Mouse (Mus musculus) intestine, postnatal 0 days (tissue): ENCODE measurements around the gene Serpinb9. TPM values are rescaled to one million over a fixed set of nuclear protein-coding genes. Genes with fewer than 3 reads are reported as not detected.
A peak's percentile ranks its signal among the peaks of the same experiment; 100 is the strongest.
"Not testable (repeated sequence)": the region's sequence is repeated elsewhere in the genome, so short reads cannot be mapped to it uniquely, and the experiment has no call there.

Source experiments
- ATAC-seq: fragments of 200-750 bp; cut with Nextera tagmentation; 2 replicates; pipeline ENCODE4 v1.8.0; 2017; ENCODE audit warnings: mild to moderate bottlenecking, moderate TSS enrichment, moderate library complexity
- H3K27ac ChIP-seq: fragments of 300-500 bp; sonication (generic); 2 replicates; pipeline ENCODE4 v1.5.1; 2014; ENCODE audit warnings: mild to moderate bottlenecking, low read depth, low read length, moderate library complexity
- H3K27me3 ChIP-seq: fragments of 300-500 bp; sonication (generic); replicated peaks from 2 replicates; pipeline ENCODE4 v1.6.1; 2014; ENCODE audit warnings: low read length, mixed read lengths; ENCODE audit not compliant: control insufficient read depth, insufficient read depth
- H3K36me3 ChIP-seq: fragments of 300-500 bp; sonication (generic); 2 replicates; pipeline ENCODE4 v1.6.1; 2014; ENCODE audit warnings: mild to moderate bottlenecking, moderate library complexity; ENCODE audit not compliant: control insufficient read depth, insufficient read depth
- H3K4me1 ChIP-seq: fragments of 300-500 bp; sonication (generic); replicated peaks from 2 replicates; pipeline ENCODE4 v1.6.1; 2014; ENCODE audit warnings: antibody characterized with exemption, low read length, mixed read lengths; ENCODE audit not compliant: control insufficient read depth, insufficient read depth
- H3K4me2 ChIP-seq: fragments of 300-500 bp; sonication (generic); replicated peaks from 2 replicates; pipeline ENCODE4 v1.6.1; 2014; ENCODE audit warnings: low read depth, mild to moderate bottlenecking, moderate library complexity
- H3K4me3 ChIP-seq: fragments of 300-500 bp; sonication (generic); 2 replicates; pipeline ENCODE4 v1.5.1; 2014; ENCODE audit warnings: low read depth, low read length
- H3K9ac ChIP-seq: fragments of 300-500 bp; sonication (generic); 2 replicates; pipeline ENCODE4 v1.6.1; 2014; ENCODE audit warnings: mild to moderate bottlenecking, low read depth, low read length
- H3K9me3 ChIP-seq: fragments of 300-500 bp; sonication (generic); 2 replicates; pipeline ENCODE4 v1.6.1; 2016; ENCODE audit warnings: mixed run types; ENCODE audit not compliant: control insufficient read depth
- CTCF ChIP-seq: sonication (generic); IDR thresholded peaks from 2 replicates; pipeline ENCODE4 v1.5.1; 2016; ENCODE audit warnings: low read depth, mild to moderate bottlenecking, control low read depth, antibody characterized with exemption, moderate library complexity
- WGBS: fragments of 180-500 bp; shearing (Covaris S2); extraction: QIAGEN DNeasy Blood & Tissue Kit; methylation state at CpG from one replicate; pipeline ENCODE4 v1.1.7; 2014; 5-methylcytosine and 5-hydroxymethylcytosine counted together
- polyA plus RNA-seq: library from polyadenylated mRNA; unstranded; fragments of >200 nt; fragmentation: Nextera tagmentation; extraction: Ambion mirVana; gene quantifications from 2 replicates; pipeline ENCODE4 v1.2.1, GENCODE M21; 2015

Gene Serpinb9
- 9.5 and 10.0 TPM in 2 replicates for polyA plus RNA-seq

- 85% methylated on average over 3 of the region's 3 CpGs for WGBS
Measured at GRCm38 (mm10) chr13:33002950-33003349, at the start of gene Serpinb9. Gene Serpinb9, plus strand, starts transcription at chr13:33003250.

GRCm38 (mm10) chr13:32956537-32956936 lies 46.5 kb upstream of the Serpinb9 start:
- no peaks in the 10 kb centered on the region for H3K4me1 ChIP-seq
- no peak overlapping the region for H3K4me2 ChIP-seq
- H3K9me3 ChIP-seq, result no peaks in the 10 kb centered on the region
- 43% methylated on average over 4 of the region's 4 CpGs for WGBS
- no peak overlapping the region for H3K9ac ChIP-seq
- no peak overlapping the region for H3K27ac ChIP-seq
- ATAC-seq, result no peak
- no peaks in the 10 kb centered on the region for H3K36me3 ChIP-seq
- no peaks in the 10 kb centered on the region for H3K27me3 ChIP-seq
- no peak overlapping the region for H3K4me3 ChIP-seq
- TF ChIP-seq CTCF, result no peak

More at GRCm38 (mm10) chr13:33002950-33003349, at the start of gene Serpinb9:
- Histone ChIP-seq H3K4me3 (peak within 1 kb of the TSS; percentile 44), H3K27me3 (no peaks in the 10 kb centered on the region), H3K9ac (peak within 1 kb of the TSS; percentile 55; the same call in 1 of the 2 replicates), H3K4me2 (peak within 1 kb of the TSS; percentile 70), H3K27ac (peak within 1 kb of the TSS; percentile 81), H3K9me3 (no peaks in the 10 kb centered on the region), H3K36me3 (no peaks in the 10 kb centered on the region), H3K4me1 (no peaks in the 10 kb centered on the region; the same call in 1 of the 2 replicates)
- no peak for ATAC-seq
- no peak for TF ChIP-seq CTCF

- ATAC-seq, result no peak
- H3K27ac ChIP-seq, result no peak overlapping the region
- no peak overlapping the region for H3K4me2 ChIP-seq
- no peaks in the 10 kb centered on the region for H3K9me3 ChIP-seq
- no peak overlapping the region for H3K9ac ChIP-seq
- H3K36me3 ChIP-seq, result no peaks in the 10 kb centered on the region
- TF ChIP-seq CTCF, result no peak
- no peak overlapping the region for H3K4me3 ChIP-seq
- H3K4me1 ChIP-seq, result no peaks in the 10 kb centered on the region
- no peaks in the 10 kb centered on the region for H3K27me3 ChIP-seq
- WGBS, result 55% methylated on average over 4 of the region's 4 CpGs
Measured at GRCm38 (mm10) chr13:32957917-32958316, 45.1 kb upstream of the Serpinb9 start.

GRCm38 (mm10) chr13:32958521-32958920 lies 44.5 kb upstream of the Serpinb9 start:
- not testable (repeated sequence) for H3K9me3 ChIP-seq, H3K4me1 ChIP-seq, H3K27ac ChIP-seq, H3K4me2 ChIP-seq, H3K36me3 ChIP-seq, H3K27me3 ChIP-seq, H3K9ac ChIP-seq, H3K4me3 ChIP-seq, ATAC-seq
- 80% methylated on average over 7 of the region's 7 CpGs for WGBS

GRCm38 (mm10) chr13:32963990-32964753 lies 38.9 kb upstream of the Serpinb9 start:
- H3K27ac ChIP-seq, result no peak overlapping the region

GRCm38 (mm10) chr13:32964989-32965811 lies 37.9 kb upstream of the Serpinb9 start, which contains the start of gene Serpinb6b:
Gene Serpinb6b, plus strand, starts transcription at chr13:32965209.
- TF ChIP-seq CTCF, result peak; percentile 68
- no peaks in the 10 kb centered on the region for H3K9me3 ChIP-seq
- no peak within 1 kb of the TSS for H3K9ac ChIP-seq
- no peaks in the 10 kb centered on the region for H3K36me3 ChIP-seq
- no peak within 1 kb of the TSS for H3K27ac ChIP-seq
- peak within 1 kb of the TSS; percentile 61 for H3K4me2 ChIP-seq
- H3K4me1 ChIP-seq, result peaks cover 4% of the 10 kb centered on the region
- peak; percentile 44; the same call in 1 of the 2 replicates for ATAC-seq
- peak within 1 kb of the TSS; percentile 17 for H3K4me3 ChIP-seq
- 41% methylated on average over 16 of the region's 16 CpGs for WGBS
- H3K27me3 ChIP-seq, result no peaks in the 10 kb centered on the region

More at GRCm38 (mm10) chr13:32963990-32964753, 38.9 kb upstream of the Serpinb9 start:
- WGBS, result 51% methylated on average over 9 of the region's 9 CpGs
- no peak for TF ChIP-seq CTCF
- no peak for ATAC-seq
- Histone ChIP-seq H3K9me3 (no peaks in the 10 kb centered on the region), H3K9ac (no peak overlapping the region), H3K27me3 (no peaks in the 10 kb centered on the region), H3K36me3 (no peaks in the 10 kb centered on the region), H3K4me2 (no peak overlapping the region), H3K4me1 (peaks cover 4% of the 10 kb centered on the region), H3K4me3 (no peak overlapping the region)
